16 mouse cellular contexts compared by ENCODE assay signal in the genomic region with DNA sequence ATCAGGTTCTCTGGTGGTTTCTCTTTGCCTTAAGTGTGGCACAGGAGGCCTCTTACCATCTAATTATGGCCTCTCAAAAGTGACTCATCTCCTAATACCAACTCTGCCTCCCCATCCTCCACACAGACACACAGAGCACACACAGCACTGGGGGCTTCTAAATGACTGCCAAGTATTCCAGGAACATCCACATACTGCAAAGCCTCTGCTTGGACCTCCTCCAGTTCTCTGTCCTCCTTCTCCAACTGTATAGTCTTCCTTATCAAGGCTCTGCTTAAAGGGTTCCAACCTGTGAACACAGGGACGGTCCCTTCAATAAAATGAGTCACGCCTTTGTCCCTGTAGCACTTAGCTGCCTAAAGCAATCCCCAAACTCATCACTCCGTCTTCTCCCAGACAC.
"Had no signal": no experiment of that assay in that cellular context is flagged by ENCODE, and none has a peak within 500 bp of the region (broad histone marks: within the 10 kb centered on the region; RNA-seq: fewer than 3 reads in every experiment).

No protein-coding gene starts in this region.

- H3K9me3 ChIP-seq: limb, embryonic 10.5 days; liver, embryonic 15.5 days; midbrain, embryonic 10.5 days; neural tube, embryonic 12.5 days had no signal

- H3K27ac ChIP-seq: limb, embryonic 10.5 days; liver, embryonic 15.5 days; midbrain, embryonic 10.5 days; neural tube, embryonic 12.5 days had no signal

- H3K9ac ChIP-seq: liver, embryonic 15.5 days; neural tube, embryonic 12.5 days had no signal

- H3K27me3 ChIP-seq: liver, embryonic 15.5 days; neural tube, embryonic 12.5 days had no signal

- DNase-seq: kidney, postnatal 14 days; layer of hippocampus, adult 9-11 months; lung, adult 2 months; lung, postnatal 36 days; midbrain, embryonic 14.5 days; retina, postnatal 1 day; right cerebral cortex, postnatal 4 days; spleen, adult 18-20 months; thymus, adult 18-20 months; thymus, postnatal 14 days had no signal

- H3K4me2 ChIP-seq: liver, embryonic 11.5 days; liver, embryonic 15.5 days; neural tube, embryonic 12.5 days had no signal

- H3K36me3 ChIP-seq: limb, embryonic 10.5 days; liver, embryonic 15.5 days; neural tube, embryonic 12.5 days had no signal

- H3K4me3 ChIP-seq: limb, embryonic 10.5 days; liver, embryonic 15.5 days; midbrain, embryonic 10.5 days; neural tube, embryonic 12.5 days had no signal

- ATAC-seq: lung, postnatal 0 days had no signal

- H3K4me1 ChIP-seq: liver, embryonic 15.5 days had no signal
